Mouse (Mus musculus) small intestine, adult 2 months (tissue): ENCODE measurements around the gene Vps8.

Source experiments
- CTCF ChIP-seq: fragments of 200-500 bp; IDR thresholded peaks from 2 replicates; pipeline ENCODE4 v1.5.1; 2012; ENCODE audit warnings: low read depth, mild to moderate bottlenecking, control low read depth, inconsistent platforms, low read length, moderate library complexity, mixed read lengths; ENCODE audit not compliant: insufficient replicate concordance, insufficient read length; ENCODE audit errors: extremely low read depth
- POLR2A ChIP-seq: fragments of 200-500 bp; IDR thresholded peaks from 2 replicates; pipeline ENCODE4 v1.6.1; 2012; ENCODE audit warnings: low read depth, mild to moderate bottlenecking, control low read depth, inconsistent platforms, low read length, moderate library complexity

DNA sequence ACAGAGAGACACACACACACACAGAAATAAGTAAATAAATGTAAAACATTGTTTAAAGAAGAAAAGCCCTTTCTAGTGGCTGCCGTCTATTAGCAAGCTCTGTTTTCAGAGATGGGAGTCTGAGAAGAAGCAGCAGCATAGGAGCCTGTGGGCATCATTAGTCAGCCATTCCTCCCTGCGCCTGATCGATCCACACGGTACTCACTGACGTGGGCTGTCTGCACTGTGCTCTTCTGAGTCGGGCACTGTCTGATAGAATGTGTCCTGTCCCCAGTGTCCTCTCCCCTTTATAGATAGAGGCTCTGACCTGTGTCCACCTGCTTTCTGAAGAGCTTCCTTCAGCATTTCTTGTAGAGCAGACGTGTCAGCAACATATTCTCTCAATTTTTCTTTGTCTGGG lies 127.5 kb downstream of the Vps8 start:
- TF ChIP-seq POLR2A (no peak), CTCF (no peak)
